Mouse (Mus musculus): ENCODE results near the gene Nlrp4a.
"Not testable (repeated sequence)": the region's sequence is repeated elsewhere in the genome, so short reads cannot be mapped to it uniquely, and the experiment has no call there.

Gene Nlrp4a

DNA sequence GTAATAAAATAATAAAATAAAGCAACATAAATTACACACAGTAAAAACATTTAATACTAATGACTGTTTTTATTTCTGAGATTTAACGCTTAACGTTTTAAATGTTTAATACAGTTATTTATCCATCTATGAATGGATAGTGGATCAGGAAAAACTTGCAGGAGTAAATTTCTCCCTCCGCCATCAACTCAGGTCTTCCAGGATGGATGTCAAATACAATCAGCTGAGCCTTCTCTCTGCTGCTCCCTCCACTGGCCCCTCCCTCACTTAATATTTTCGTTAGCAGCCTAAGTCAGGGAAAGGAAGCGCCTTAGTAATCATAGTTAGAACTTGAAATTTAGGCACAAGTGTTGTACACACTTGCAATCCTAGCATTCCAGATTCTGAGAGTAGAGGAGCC lies at the start of gene Nlrp4a:
Gene Nlrp4a (plus strand): TSS at position 301 of the 400 bp plus-strand sequence.
- DNase-seq (ENCODE audit: low spot score in 2 of 2) = no peak

DNA sequence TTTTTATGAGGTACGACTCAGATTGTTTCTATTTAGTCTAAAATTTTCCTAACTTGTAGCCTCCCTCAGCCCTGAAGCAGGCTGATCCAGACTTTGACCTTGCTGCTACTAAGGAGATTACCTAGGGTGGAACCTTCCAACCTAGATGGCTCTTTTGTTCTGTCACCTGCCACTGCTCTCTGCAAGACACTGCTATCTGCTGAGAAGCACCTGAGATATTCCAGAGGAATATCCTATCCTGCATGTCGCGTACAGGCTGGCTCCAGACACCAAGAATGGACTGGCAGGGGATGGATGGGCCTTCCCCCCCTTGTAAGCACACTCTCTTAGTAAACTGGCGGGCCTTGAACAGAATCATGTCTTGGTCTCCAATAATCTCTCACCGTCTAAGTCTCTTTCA lies 48.2 kb upstream of the Nlrp4a start:
- not testable (repeated sequence) for DNase-seq (ENCODE audit: low spot score in 2 of 2)

DNA sequence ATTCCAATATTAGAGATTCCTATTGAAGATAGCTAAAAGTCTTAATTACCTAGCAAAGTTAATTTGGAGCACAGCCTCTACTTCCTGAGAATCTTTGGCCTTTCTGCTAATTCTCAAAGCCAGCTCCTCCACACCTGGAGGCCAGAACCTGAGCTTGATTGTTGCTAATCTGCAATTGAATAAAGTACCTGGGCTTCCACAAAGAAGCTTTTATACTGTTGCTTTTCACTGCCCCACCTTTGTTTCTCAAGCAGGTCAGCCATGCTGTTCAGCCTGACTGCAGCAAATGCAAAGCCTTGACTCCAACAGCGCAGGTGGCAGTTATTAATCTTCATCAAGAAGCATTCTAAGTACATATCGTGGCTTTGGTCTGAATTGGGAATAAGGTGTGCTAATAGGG lies 43.8 kb upstream of the Nlrp4a start:
- DNase-seq (ENCODE audit: low spot score in 2 of 2) = not testable (repeated sequence)

DNA sequence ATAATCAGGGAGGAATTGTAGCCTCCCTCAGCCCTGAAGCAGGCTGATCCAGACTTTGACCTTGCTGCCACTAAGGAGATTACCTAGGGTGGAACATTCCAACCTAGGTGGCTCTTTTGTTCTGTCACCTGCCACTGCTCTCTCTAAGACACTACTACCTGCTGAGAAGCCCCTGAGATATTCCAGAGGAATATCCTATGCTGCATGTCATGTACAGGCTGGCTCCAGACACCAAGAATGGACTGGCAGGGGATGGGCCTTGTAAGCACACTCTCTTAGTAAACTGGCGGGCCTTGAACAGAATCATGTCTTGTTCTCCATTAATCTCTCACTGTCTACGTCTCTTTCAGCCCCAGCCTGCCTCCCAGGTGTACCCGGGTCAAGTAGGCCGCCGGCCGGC lies 43.1 kb upstream of the Nlrp4a start:
- DNase-seq (ENCODE audit: low spot score in 2 of 2) = not testable (repeated sequence)

DNA sequence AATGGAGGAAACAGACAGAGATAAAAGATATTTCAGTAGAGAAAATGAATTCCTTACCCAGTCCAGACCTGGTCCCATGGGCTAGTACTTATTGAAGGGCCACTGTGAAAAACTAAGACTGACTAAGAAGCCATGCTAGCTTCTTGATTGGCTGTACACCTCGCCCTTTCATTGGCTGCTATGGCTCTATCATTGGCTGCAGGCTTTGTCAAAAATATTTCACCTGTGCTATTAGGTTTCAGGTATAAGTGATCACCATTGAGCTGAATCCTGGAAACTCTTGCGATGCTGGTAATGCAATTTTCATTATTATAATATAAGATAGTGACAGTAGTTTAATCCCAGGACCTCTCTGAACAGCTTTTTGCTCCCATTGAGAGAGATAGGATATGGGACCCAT lies 31.3 kb upstream of the Nlrp4a start, which contains the start of gene Nlrp9c:
Gene Nlrp9c (minus strand): TSS at position 101 of the 400 bp plus-strand sequence.
- not testable (repeated sequence) for DNase-seq (ENCODE audit: low spot score in 2 of 2)

DNA sequence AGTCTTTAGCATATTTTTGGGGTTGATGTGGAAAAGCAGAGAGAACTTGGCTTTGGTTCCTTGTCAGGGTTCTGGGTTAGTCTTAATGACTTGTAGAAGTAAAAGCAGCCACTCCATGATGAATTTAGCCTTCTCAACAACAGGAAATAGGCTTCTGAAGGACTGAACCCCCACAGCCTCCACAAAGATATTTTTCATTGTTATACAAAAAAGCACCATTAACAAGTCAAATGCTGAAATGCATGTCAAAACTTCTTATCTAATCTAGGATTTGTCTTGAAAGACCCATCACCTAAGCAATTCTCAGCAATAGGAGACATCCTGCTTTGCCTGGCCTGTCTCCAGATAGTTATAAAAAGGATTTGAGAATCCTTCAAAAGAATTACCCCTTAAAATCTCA lies 41.8 kb downstream of the Nlrp4a start:
- no peak for DNase-seq (ENCODE audit: low spot score in 2 of 2)

DNA sequence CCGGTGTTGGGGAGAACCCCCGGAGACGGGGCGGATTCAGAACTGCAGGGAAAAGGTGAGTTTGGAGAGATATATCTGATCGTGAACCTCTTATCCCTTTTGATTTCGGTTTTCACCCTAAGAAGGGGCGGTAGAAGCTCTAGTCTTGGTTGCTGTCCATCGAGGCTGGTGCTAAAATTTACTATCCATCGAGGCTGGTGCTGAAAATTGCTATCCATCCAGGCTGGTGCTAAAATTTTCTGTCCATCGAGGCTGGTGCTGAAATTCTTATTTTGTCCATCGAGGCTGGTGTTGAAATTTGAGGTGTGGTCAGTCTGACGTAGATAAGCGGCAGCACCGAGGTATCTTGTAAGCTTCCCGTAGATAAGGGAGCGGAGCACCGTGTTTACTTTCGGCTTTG lies 54.6 kb downstream of the Nlrp4a start:
- not testable (repeated sequence) for DNase-seq (ENCODE audit: low spot score in 2 of 2)
